Mouse (Mus musculus) cerebellum, postnatal 25 days (tissue): ENCODE data around the gene Dusp19.

Experiments
- DNase-seq, 2 experiments: peaks; one replicate each; pipeline ENCODE4 v3.0.0; 2021; ENCODE audit warnings: mixed read lengths in 2 of 2

Gene Dusp19

DNA sequence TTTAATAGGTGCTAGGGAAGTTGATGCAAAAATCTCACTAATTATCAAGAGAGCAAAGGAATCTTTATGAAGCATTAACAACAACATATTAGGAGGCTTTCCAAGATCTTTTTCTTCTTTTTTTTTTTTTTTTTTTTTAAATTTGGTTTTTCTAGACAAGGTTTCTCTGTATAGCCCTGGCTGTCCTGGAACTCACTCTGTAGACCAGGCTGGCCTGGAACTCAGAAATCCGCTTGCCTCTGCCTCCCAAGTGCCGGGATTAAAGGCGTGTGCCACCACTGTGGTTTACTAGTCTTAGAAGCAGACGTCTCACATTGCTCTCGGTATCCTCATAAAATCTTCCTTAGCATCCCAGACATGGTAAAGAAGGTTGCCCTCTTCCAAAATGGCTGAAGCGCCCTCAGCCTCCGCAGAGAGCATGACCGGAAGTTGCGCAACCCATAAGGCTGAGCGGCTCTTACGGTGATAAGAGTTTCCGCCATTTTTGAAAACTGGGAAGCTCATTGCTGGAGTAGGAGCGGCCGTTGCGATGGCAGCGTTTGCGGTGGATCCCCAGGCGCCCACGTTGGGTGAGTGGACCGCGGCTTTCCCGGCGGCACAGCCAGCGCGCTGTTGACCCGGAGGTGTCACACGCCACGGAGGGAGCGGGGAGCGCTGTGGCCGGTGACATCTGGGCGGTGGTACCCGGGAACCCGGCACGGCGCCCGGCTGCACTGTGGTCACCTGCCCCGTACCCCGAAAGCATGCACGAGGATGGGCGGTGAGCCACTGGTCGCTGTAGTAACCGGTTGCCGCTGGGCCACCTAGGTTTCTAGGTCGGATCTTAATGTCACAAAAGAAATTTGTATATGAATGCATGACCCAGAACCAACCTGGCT lies 21.8 kb downstream of the Dusp19 start:
- DNase-seq = peak; percentile 95 to 96

DNA sequence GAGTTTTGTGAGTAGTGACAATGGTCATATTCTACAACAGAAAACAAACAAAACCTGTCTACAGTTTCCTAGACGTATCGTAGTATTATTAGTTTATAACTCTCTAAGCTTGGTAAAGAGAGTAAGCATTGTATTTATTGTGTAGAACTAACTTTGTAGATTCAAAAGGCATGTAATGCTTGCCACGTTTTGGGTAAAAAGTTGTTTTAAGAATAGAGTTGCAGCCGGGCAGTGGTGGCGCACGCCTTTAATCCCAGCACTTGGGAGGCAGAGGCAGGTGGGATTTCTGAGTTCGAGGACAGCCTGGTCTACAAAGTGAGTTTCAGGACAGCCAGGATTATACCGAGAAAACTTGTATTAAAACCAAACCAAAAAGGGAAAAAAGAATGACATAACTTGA lies 22.6 kb downstream of the Dusp19 start:
- no peak for DNase-seq

DNA sequence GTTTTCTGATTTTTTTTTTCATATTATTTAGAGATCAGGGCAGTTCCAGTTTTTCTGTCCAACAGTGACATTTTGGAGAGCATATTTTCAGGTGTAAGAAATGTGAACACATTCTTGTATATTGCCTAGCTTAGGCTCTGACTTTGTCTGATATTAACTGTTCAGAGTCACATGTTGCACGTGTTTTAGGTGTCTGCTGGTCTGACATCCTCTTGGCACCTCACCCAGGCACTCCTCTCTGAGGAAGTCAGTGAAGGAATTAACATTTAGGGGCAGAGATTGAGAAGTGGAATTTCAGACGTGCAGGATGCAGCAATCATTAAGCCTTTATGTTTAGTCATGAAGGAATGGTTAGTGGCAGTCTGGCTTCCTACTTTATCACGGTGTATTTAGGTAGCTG lies 23.0 kb downstream of the Dusp19 start:
- DNase-seq = no peak

DNA sequence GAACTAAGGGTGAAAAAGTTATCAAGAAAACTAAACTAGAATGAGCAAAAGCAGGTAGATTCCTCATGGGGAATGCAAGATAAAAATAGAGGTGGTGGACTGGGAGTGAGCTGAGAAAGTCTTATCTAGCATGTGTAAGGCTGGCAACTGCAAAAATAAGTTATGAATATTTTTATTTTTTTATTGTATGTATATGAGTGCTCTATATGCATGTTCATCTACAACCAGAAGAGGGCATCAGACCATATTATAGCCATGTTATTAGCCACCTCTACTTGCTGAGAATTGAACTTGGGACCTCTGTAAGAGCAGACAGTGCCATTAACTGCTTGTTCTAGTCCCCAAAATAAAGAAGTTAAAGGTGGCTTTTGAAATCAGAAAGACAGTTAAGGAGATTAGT lies 44.6 kb downstream of the Dusp19 start:
- DNase-seq = no peak

DNA sequence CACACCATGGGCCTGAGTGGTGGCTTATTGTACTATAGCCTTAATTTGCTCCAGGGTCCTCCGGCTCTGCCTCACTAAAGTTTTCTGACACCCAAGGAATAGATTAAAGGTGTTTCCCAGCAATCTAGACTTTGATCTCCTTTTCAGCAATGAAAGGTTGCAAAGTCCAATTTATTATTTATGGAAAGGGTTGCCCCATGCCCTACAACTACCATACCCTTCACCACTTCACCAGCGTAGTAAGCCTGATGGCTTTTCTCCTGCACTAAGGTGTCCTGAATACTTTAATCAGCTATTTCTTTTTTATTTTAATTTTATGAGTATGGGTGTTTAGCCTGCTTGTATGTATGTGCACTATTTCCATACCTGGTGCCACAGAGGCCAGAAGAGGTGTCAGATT lies 45.8 kb downstream of the Dusp19 start:
- DNase-seq = no peak

DNA sequence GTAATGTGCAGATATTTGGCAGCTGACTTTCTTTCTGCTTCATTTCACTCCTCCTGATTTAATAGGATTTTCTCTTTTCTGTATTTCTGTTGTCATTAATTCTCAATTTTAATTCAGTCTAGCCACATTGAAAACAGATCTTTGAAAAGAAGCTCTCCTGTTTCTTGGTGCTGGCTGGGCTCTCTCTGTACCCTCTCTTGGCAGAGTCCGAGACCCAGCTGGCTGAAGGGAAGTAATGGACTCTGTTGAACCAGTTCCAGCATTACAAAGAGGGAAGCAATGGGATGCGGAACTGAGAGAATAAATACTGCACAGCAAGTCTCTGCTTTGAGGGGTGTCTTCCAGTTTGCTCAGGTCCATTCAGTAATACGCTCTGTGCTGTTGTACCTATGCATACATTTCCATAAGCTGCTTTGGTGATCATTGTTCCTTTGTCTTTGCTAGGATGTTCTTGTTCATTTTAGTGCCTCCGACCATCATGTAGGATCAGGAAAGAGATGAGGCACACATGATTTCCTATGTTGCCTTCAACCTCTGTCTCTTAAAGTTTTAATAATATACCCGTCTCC lies 50.6 kb downstream of the Dusp19 start:
- DNase-seq = peak; percentile 22 to 44

DNA sequence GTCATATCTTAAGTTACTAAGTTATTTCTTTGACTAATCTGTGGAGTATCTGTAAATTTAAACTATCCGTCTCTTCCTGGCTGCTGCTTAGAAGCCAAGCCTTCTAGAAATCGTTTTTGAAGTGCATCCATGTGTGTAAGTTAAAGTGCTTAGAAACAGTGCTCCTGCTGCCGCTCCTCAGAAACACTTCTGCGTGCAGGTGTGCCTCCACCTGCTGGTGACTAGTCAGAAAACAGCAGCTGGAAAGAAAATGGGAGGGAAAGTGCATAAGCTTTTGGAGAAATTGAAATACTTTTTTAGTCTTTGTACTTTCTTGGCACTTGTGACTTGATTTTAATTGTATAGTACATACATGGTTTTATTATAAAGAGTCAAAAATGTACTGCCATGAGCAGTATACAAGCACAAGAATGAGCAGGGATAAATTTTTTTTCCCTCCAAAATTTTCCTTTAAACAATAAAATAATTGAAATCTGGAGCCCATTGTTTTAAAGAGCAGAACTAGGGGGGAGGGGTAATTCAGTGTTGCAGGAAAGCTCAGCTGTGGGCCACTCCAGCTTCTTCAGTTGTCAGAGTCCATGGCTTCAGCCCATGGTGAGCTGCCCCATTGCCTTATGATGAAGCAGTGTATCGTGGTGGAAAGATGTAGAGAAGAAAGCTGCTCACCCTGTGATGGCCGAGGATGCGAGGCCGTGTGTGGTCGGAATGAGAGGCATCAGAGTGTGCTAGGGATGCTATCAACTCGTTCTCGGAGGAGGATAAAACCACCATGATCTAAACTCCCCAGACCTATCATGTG lies 53.2 kb downstream of the Dusp19 start:
- no peak for DNase-seq

DNA sequence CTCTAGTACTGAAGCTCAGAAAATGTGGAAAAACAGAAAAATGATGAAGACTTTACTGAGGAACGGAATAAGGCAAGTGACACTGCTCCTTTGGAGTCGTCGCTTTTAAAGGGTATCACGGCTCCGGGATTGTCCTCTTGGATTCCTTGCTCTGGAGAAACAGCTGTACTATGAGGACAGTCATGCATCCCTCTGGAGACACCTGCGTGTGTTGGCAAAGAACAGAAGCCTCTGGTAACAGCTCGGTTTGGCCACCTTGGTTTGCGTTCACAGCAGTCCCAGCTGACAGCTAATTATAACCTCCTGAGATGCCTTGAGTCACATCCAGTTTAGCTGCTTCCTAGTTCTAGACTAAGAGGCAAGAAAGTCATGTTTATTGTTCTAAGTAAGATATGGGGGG lies 62.0 kb downstream of the Dusp19 start:
- no peak for DNase-seq
